Mouse (Mus musculus) lung, adult 2 months (tissue): ENCODE results near the gene Ccdc34. TPM values are rescaled to one million over a fixed set of nuclear protein-coding genes. Genes with fewer than 3 reads are reported as not detected.

Experiments
- DNase-seq: peaks from one replicate; pipeline ENCODE4 v3.0.0; 2022
- H3K4me1 ChIP-seq: fragments of 200-500 bp; 2 replicates; pipeline ENCODE4 v1.6.1; 2011; ENCODE audit warnings: low read length; ENCODE audit not compliant: control insufficient read depth, insufficient read depth
- H3K4me3 ChIP-seq: fragments of 200-500 bp; replicated peaks from 2 replicates; pipeline ENCODE3; 2011; ENCODE audit warnings: low read depth, mild to moderate bottlenecking, control low read depth, low read length; ENCODE audit errors: extremely low read depth
- CTCF ChIP-seq: fragments of 200-500 bp; IDR thresholded peaks from 2 replicates; pipeline ENCODE4 v1.5.1; 2011; ENCODE audit warnings: mild to moderate bottlenecking, low read length, control low read depth; ENCODE audit not compliant: insufficient read depth
- POLR2A ChIP-seq: fragments of 200-500 bp; IDR thresholded peaks from 2 replicates; pipeline ENCODE4 v1.6.1; 2011; ENCODE audit warnings: low read depth, mild to moderate bottlenecking, control low read depth, low read length, borderline replicate concordance; ENCODE audit errors: extremely low read depth
- WGBS: fragments of 180-500 bp; shearing (Covaris S2); methylation state at CpG from one replicate; pipeline ENCODE4 v1.1.7; 2018; 5-methylcytosine and 5-hydroxymethylcytosine counted together
- polyA plus RNA-seq: library from polyadenylated mRNA; depleted of rRNA; stranded (reverse); fragments of >200 nt; gene quantifications from 2 replicates; pipeline ENCODE4 v1.2.3, GENCODE M21; 2012

Ccdc34 gene
- polyA plus RNA-seq, 1 experiment = 3.9 TPM

DNA sequence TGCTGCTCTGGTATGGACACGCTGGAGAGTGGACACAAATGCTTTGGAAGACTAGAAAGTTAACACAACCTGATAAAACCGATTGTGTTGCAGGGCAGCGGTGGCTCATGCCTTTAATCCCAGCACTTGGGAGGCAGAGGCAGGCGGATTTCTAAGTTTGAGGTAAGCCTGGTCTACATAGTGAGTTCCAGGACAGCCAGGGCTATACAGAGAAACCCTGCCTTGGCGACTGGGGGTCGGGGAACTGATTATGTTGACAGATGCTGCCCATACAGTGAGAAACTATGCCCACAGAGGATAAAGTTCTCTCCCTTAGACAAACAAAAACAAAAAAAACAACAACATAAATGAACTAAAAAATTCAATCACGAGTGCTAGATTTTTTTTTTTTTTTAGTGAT lies 530 bp upstream of the Ccdc34 start:
- Histone ChIP-seq H3K4me3 (peak overlapping the region; percentile 89), H3K4me1 (no peaks in the 10 kb centered on the region)
- TF ChIP-seq POLR2A = no peak
- no peak for TF ChIP-seq CTCF
- 47% methylated on average over 7 of the region's 7 CpGs for WGBS
- no peak for DNase-seq

GRCm38 (mm10) chr2:110019656-110020055 lies 2.0 kb downstream of the Ccdc34 start:
- Histone ChIP-seq H3K4me3 (no peak overlapping the region), H3K4me1 (no peaks in the 10 kb centered on the region)
- TF ChIP-seq POLR2A = no peak
- no peak for TF ChIP-seq CTCF
- DNase-seq = no peak
- WGBS = 78% methylated on average over 4 of the region's 4 CpGs

DNA sequence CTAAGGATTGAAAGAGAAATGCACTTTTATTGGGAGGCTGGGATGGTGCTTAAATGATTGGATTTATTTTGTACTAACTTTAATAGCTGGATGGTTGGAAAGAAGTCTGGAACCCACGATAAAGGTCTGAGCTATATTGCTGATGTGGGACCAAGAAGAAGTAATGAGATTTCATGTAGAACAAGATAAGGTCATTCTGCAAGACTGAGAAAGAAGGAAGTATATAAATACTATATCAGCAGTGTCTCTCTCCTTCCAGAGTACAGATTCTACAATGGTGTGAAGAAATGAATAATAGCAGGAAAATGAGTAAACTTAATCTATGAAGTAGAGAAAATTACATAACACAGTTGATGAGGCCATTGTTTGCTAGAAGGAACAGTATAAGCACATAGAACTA lies 2.8 kb downstream of the Ccdc34 start:
- 94% methylated on average over 1 of the region's 1 CpGs for WGBS
- DNase-seq = no peak
- Histone ChIP-seq H3K4me1 (no peaks in the 10 kb centered on the region), H3K4me3 (no peak overlapping the region)
- TF ChIP-seq POLR2A = no peak
- TF ChIP-seq CTCF = no peak

- H3K4me1 ChIP-seq = no peaks in the 10 kb centered on the region; the same call in 1 of the 2 replicates
- 45% methylated on average over 4 of the region's 4 CpGs for WGBS
- TF ChIP-seq CTCF (no peak), POLR2A (no peak)
- no peak for DNase-seq
- H3K4me3 ChIP-seq = no peak overlapping the region
Measured at GRCm38 (mm10) chr2:110036265-110036664, 18.6 kb downstream of the Ccdc34 start.

GRCm38 (mm10) chr2:110036665-110037064 lies 19.0 kb downstream of the Ccdc34 start:
- WGBS = 63% methylated on average over 4 of the region's 4 CpGs
- no peak for TF ChIP-seq POLR2A
- TF ChIP-seq CTCF = no peak
- Histone ChIP-seq H3K4me1 (no peaks in the 10 kb centered on the region; the same call in 1 of the 2 replicates), H3K4me3 (no peak overlapping the region)
- DNase-seq = no peak

DNA sequence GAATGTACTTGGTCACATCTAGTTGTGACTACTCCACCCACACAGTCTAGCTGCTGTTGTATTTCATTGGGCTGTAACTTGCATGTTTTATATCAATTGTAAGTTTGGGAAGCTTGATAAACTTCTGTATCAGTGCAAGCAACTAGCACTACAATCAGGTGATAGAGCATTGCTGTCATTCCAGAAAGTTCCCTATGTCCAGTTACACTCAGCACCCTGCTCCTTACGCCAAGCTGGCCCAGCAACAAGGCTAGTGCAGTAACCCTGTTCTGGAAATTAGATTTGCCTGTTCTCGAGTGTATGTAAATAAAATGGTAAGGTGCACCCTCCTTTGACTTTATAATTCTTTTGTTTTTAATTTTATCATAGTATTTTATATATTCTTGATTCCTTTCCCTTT lies 19.6 kb downstream of the Ccdc34 start:
- DNase-seq = no peak
- no peaks in the 10 kb centered on the region; the same call in 1 of the 2 replicates for H3K4me1 ChIP-seq
- WGBS = 78% methylated on average over 2 of the region's 2 CpGs
- no peak overlapping the region for H3K4me3 ChIP-seq
- TF ChIP-seq CTCF (no peak), POLR2A (no peak)

DNA sequence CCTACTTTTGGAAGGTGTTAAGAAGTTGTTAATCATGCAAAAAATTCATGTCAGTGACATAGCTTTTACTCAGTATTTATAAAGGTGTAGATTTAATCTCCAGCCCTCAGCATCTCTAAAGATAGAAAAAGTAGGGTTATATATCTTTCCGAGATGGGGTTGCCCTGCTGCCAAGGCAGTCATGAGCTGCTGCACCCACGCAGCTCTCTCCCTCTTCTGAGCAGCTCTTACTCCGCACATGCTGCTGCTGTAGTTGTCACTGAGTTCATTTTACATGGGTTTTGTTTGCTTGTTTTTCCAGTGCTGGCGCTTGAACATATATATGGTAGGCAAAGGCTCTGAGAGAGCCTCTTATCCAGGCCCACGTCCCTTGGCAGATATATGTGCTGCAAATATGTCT lies 20.7 kb downstream of the Ccdc34 start:
- DNase-seq = no peak
- WGBS = 84% methylated on average over 5 of the region's 5 CpGs
- no peak for TF ChIP-seq POLR2A
- no peak for TF ChIP-seq CTCF
- H3K4me3 ChIP-seq = no peak overlapping the region
- no peaks in the 10 kb centered on the region; the same call in 1 of the 2 replicates for H3K4me1 ChIP-seq

DNA sequence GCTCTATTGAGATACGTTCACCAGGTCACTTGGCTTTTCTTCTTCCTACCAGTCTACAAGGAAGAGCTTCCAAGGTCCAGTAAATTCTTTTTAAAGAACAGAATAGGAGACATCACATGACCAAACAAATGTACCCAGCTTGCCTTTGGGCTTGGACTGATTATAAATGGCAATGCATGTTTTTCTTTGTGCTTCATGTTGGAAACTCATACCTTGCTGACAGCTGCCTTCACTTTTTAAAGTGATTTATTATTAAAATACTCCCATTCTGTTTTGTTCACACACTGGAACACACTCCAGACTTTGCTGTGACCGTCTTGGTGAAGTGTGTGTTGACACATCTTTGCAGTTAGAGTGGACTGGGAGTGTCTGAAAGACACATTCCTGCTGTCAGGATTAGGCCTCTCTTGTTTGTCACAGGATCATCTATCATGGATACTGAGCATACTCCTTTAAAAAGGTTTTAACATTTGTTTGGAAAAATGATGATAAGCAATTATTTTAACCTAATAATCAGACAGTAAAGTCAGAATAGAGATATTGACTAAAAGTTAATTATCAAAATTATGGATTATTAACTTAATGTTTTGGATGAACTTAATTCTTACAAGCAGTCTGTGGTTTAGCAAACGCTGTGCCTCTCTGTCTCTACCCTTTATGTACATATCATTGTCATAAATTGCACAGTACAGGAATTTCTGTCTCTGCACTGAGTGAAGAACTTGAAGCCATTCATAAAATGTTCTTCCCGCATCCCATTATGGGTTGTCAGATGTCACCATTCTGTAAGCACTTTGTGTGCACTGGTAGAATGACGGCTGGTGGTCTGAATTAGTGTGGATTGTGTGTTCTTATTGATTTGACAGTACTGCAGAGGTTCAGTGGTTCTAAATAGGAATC lies 25.5 kb downstream of the Ccdc34 start:
- 70% methylated on average over 5 of the region's 5 CpGs for WGBS
- Histone ChIP-seq H3K4me3 (no peak overlapping the region), H3K4me1 (no peaks in the 10 kb centered on the region)
- no peak for DNase-seq
- TF ChIP-seq POLR2A (no peak), CTCF (no peak)

DNA sequence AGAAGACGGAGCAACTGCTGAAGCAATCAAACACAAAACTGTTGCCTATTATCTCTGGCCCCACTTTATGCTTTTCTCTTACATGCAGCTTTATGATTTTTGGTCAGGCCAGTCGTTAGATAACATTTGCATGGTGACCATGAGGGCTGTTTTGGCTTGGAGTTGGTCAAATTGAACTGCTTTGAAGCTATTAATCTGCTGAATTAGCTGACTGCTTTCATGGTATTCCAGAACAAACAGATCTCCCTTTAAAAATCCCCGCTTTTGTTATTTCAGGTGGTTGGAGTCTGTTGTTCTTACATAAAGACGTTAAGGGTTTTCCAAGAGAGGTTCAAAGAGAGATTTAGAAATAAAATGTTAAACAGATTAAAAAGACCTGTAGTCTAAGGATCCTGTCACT lies 40.8 kb downstream of the Ccdc34 start:
- H3K4me1 ChIP-seq = no peaks in the 10 kb centered on the region
- DNase-seq = no peak
- 71% methylated on average over 4 of the region's 4 CpGs for WGBS

DNA sequence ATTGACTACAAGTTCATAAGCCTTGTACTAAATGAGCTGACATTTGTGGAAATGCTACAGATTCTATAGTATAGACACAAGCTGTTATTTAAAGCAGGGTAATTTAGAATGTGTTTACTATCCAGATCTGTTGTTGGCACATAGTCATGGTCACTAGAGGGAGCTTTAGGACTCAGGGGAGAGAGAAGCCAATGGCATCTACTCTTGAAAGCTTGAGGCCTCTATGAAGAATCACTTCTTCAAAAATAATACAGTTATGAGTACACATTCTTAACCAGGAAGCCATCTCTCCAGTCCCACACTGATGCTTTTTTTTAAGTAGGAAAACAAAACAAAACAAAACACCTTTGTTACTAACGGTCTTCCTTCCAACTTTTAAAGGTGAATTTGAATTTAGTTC lies 45.5 kb downstream of the Ccdc34 start:
- H3K4me1 ChIP-seq = no peaks in the 10 kb centered on the region
- TF ChIP-seq CTCF (no peak), POLR2A (no peak)
- no peak overlapping the region for H3K4me3 ChIP-seq
- no peak for DNase-seq
- WGBS = 81% methylated on average over 1 of the region's 1 CpGs

More for the DNA sequence above, 40.8 kb downstream of the Ccdc34 start:
- no peak overlapping the region for H3K4me3 ChIP-seq
- no peak for TF ChIP-seq POLR2A
